Mouse (Mus musculus) testis, postnatal 14 days (tissue): ENCODE measurements around the gene Prkg1.
"Not testable (repeated sequence)": the region's sequence is repeated elsewhere in the genome, so short reads cannot be mapped to it uniquely, and the experiment has no call there.

Experiments used
- DNase-seq: peaks from one replicate; pipeline ENCODE4 v3.0.0; 2021; ENCODE audit warnings: low spot score

Gene Prkg1

GRCm38 (mm10) chr19:31426142-31426541, 338.7 kb downstream of the Prkg1 start:
- DNase-seq: peak; percentile 25

GRCm38 (mm10) chr19:31425199-31425598, 339.6 kb downstream of the Prkg1 start:
- no peak for DNase-seq

GRCm38 (mm10) chr19:31424319-31424718, 340.5 kb downstream of the Prkg1 start:
- no peak for DNase-seq

GRCm38 (mm10) chr19:31413571-31413970, 351.3 kb downstream of the Prkg1 start:
- DNase-seq: no peak

GRCm38 (mm10) chr19:31396096-31396495, 368.7 kb downstream of the Prkg1 start:
- no peak for DNase-seq

GRCm38 (mm10) chr19:31385353-31385752, 379.5 kb downstream of the Prkg1 start:
- no peak for DNase-seq

GRCm38 (mm10) chr19:31383881-31384280, 381.0 kb downstream of the Prkg1 start:
- no peak for DNase-seq

GRCm38 (mm10) chr19:31370106-31370505, 394.7 kb downstream of the Prkg1 start:
- DNase-seq: no peak

GRCm38 (mm10) chr19:31369116-31369515, 395.7 kb downstream of the Prkg1 start:
- no peak for DNase-seq

- no peak for DNase-seq
Measured at GRCm38 (mm10) chr19:31362051-31362450, 402.8 kb downstream of the Prkg1 start.

- DNase-seq: no peak
Measured at GRCm38 (mm10) chr19:31361575-31361974, 403.3 kb downstream of the Prkg1 start.

GRCm38 (mm10) chr19:31361161-31361560, 403.7 kb downstream of the Prkg1 start:
- DNase-seq: no peak

GRCm38 (mm10) chr19:31354959-31355358, 409.9 kb downstream of the Prkg1 start:
- DNase-seq: no peak

- not testable (repeated sequence) for DNase-seq
Measured at GRCm38 (mm10) chr19:31352784-31353183, 412.0 kb downstream of the Prkg1 start.

GRCm38 (mm10) chr19:31351796-31352195, 413.0 kb downstream of the Prkg1 start:
- DNase-seq: no peak

- peak; percentile 13 for DNase-seq
Measured at GRCm38 (mm10) chr19:31342150-31342549, 422.7 kb downstream of the Prkg1 start.

GRCm38 (mm10) chr19:31340898-31341297, 423.9 kb downstream of the Prkg1 start:
- no peak for DNase-seq

- DNase-seq: no peak
Measured at GRCm38 (mm10) chr19:31338355-31339101, 426.3 kb downstream of the Prkg1 start.

GRCm38 (mm10) chr19:31337863-31338217, 427.0 kb downstream of the Prkg1 start:
- DNase-seq: no peak

GRCm38 (mm10) chr19:31337163-31337862, 427.5 kb downstream of the Prkg1 start:
- no peak for DNase-seq

- no peak for DNase-seq
Measured at GRCm38 (mm10) chr19:31336381-31336780, 428.5 kb downstream of the Prkg1 start.

GRCm38 (mm10) chr19:31329893-31330292, 434.9 kb downstream of the Prkg1 start:
- DNase-seq: no peak

GRCm38 (mm10) chr19:31304760-31305159, 460.1 kb downstream of the Prkg1 start:
- no peak for DNase-seq

GRCm38 (mm10) chr19:31291231-31291630, 473.6 kb downstream of the Prkg1 start:
- DNase-seq: no peak
